Mouse (Mus musculus) liver, adult 2 months (tissue): ENCODE results near the gene Zfp3.

ENCODE experiments used
- CTCF ChIP-seq: fragments of 200-500 bp; IDR thresholded peaks from 2 replicates; pipeline ENCODE4 v1.5.1; 2011; ENCODE audit warnings: low read depth, low read length, control low read depth
- POLR2A ChIP-seq: fragments of 200-500 bp; IDR thresholded peaks from 2 replicates; pipeline ENCODE4 v1.6.1; 2011; ENCODE audit warnings: low read length, control low read depth; ENCODE audit not compliant: insufficient read depth; ENCODE audit errors: extremely low read depth

DNA sequence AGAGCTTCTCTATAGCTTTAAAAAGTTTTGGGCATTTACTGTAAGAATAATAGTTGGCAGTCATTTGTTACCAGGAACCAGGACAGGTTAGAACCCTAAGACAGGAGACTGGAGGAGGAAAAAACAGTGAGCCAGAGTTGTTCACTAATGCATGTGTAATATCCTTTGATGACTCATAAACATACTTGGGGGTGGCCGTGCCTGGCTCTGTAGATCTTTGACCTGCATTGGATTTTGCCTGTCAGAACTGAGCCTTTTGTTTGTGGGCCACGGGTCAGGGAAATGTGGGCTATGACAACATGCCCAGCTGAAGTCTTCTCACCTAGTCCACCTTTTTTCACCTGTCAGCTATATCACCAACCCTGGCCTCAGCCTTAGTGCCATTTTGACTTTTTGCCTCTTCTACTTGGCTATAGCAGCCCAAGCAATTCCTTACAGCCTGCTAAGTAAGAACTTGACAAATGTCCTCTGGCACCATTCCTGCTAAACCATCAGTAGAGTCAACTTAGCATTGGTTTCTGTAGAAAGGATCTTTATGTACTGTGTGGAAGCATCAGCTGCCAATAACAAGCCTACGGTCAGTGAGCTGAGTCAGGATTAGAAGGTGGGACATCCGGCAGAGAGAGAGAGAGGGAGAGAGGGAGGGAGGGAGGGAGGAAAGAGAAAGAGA is 16.0 kb upstream of the Zfp3 start:
- no peak for TF ChIP-seq POLR2A
- no peak for TF ChIP-seq CTCF
